8 mouse cellular contexts compared by ENCODE assay signal in genomic region chr9:21937711-21938175, GRCm38 (mm10). TPM values are rescaled to one million over a fixed set of nuclear protein-coding genes. Genes with fewer than 3 reads are reported as not detected.
DNase-seq lines count a peak whose midpoint lies in the region; ATAC-seq and TF ChIP-seq lines count a peak whose summit lies in the region.

No protein-coding gene starts in this region.

- intact Hi-C loops in left cerebral cortex, postnatal 10 days (cut with DNase I) = no loop called here

- no peaks in the 10 kb centered on the region for H3K27me3 ChIP-seq in hindbrain, embryonic 13.5 days
- H3K27me3 ChIP-seq in midbrain, embryonic 16.5 days (ENCODE audit: control insufficient read depth, insufficient read depth, low read depth, low read length) = no peaks in the 10 kb centered on the region

- H3K4me1 ChIP-seq in embryonic fibroblast, embryonic 13.5 days (ENCODE audit: control insufficient read depth, insufficient read depth, low read length) = peaks cover 3% of the 10 kb centered on the region
- peaks cover 28% of the 10 kb centered on the region for H3K4me1 ChIP-seq in hindbrain, embryonic 13.5 days (replicated peaks)
- peaks cover 23% of the 10 kb centered on the region for H3K4me1 ChIP-seq in midbrain, embryonic 16.5 days (ENCODE audit: control insufficient read depth, insufficient read depth, low read length)

- no peaks in the 10 kb centered on the region for H3K9me3 ChIP-seq in hindbrain, embryonic 13.5 days
- H3K9me3 ChIP-seq in midbrain, embryonic 16.5 days (replicated peaks; ENCODE audit: control insufficient read depth, low read length, poor library complexity, severe bottlenecking) = no peaks in the 10 kb centered on the region

- H3K36me3 ChIP-seq in hindbrain, embryonic 13.5 days = peaks cover 37% of the 10 kb centered on the region
- H3K36me3 ChIP-seq in midbrain, embryonic 16.5 days (ENCODE audit: control insufficient read depth, insufficient read depth, low read length) = peaks cover 7% of the 10 kb centered on the region

- peak; percentile 70 for DNase-seq in layer of hippocampus, adult 9-11 months
- no peak for DNase-seq in layer of hippocampus, postnatal 25 days (ENCODE audit: extremely low spot score in 1 of 2, low spot score in 1 of 2)
- DNase-seq in left cerebral cortex, postnatal 10 days (ENCODE audit: extremely low spot score in 1 of 2, low spot score in 2 of 2) = no peak
- DNase-seq in cerebellum, postnatal 36 days = no peak

- no peak for TF ChIP-seq CTCF in embryonic fibroblast, embryonic 13.5 days (IDR thresholded peaks at IDR 0.05; ENCODE audit: borderline replicate concordance, insufficient read depth, low read length)

- 78% methylated on average over 4 of the region's 4 CpGs for WGBS in hindbrain, embryonic 13.5 days
- 56% methylated on average over 4 of the region's 4 CpGs for WGBS in midbrain, embryonic 16.5 days

- ATAC-seq in hindbrain, embryonic 13.5 days (ENCODE audit: low FRiP score) = peak; percentile 15; the same call in 1 of the 2 replicates
- peak; percentile 47 for ATAC-seq in midbrain, embryonic 16.5 days
- no peak for ATAC-seq in granulocyte monocyte progenitor cell, adult 5-6 weeks (replicated peaks; ENCODE audit: poor library complexity, severe bottlenecking)

- H3K4me2 ChIP-seq in hindbrain, embryonic 13.5 days = peak overlapping the region; percentile 73
- H3K4me2 ChIP-seq in midbrain, embryonic 16.5 days (ENCODE audit: low read length) = peak overlapping the region; percentile 62

- no peak overlapping the region for H3K27ac ChIP-seq in embryonic fibroblast, embryonic 13.5 days (ENCODE audit: insufficient read depth, low read length)
- peak overlapping the region; percentile 90; the same call in 1 of the 2 replicates for H3K27ac ChIP-seq in hindbrain, embryonic 13.5 days
- 0 out of 2 replicates have a peak overlapping the region, but pooled peaks have one; percentile 35 for H3K27ac ChIP-seq in midbrain, embryonic 16.5 days (ENCODE audit: low read length)

- H3K9ac ChIP-seq in hindbrain, embryonic 13.5 days = peak overlapping the region; percentile 89
- peak overlapping the region; percentile 80; the same call in 1 of the 2 replicates for H3K9ac ChIP-seq in midbrain, embryonic 16.5 days (ENCODE audit: low read depth, low read length)

- H3K4me3 ChIP-seq in embryonic fibroblast, embryonic 13.5 days (ENCODE audit: insufficient read depth, low read length) = 0 out of 2 replicates have a peak overlapping the region, but pooled peaks have one; percentile 40
- H3K4me3 ChIP-seq in hindbrain, embryonic 13.5 days = peak overlapping the region; percentile 75
- H3K4me3 ChIP-seq in midbrain, embryonic 16.5 days (ENCODE audit: low read depth, low read length) = peak overlapping the region; percentile 58

- TF ChIP-seq POLR2A in embryonic fibroblast, embryonic 13.5 days (IDR thresholded peaks at IDR 0.05; ENCODE audit: low read depth, low read length) = no peak

RNA-seq across cellular contexts. Expression of gene Plppr2, which starts 0.9 kb away (rescaled TPM):
- 100 to 1,000 TPM; 334 to 345 TPM for total RNA-seq in layer of hippocampus, postnatal 25 days (2021)
- polyA plus RNA-seq in embryonic fibroblast, embryonic 13.5 days (2011; ENCODE audit: insufficient read length, low read depth, missing spikeins) = 13.1 and 14.9 TPM in 2 replicates
- polyA plus RNA-seq in hindbrain, embryonic 13.5 days (2015; fragmentation: Nextera tagmentation; extraction: Ambion mirVana) = 67.5 and 71.4 TPM in 2 replicates
- polyA plus RNA-seq in midbrain, embryonic 16.5 days (2015; fragmentation: Nextera tagmentation; extraction: Ambion mirVana) = 112 and 115 TPM in 2 replicates
- total RNA-seq in left cerebral cortex, postnatal 10 days (2021) = 100 to 1,000 TPM; 259 to 269 TPM
- 0.58 and 1.4 TPM in 2 replicates for total RNA-seq in granulocyte monocyte progenitor cell, adult 5-6 weeks (2014; fragmentation: Nextera tagmentation)
- total RNA-seq in granulocyte monocyte progenitor cell, adult 5-6 weeks (2017) = not detected in 2 replicates

RNA-seq across cellular contexts. Expression of gene Tmem205, which starts 10.4 kb away (rescaled TPM):
- 10 to 100 TPM; 40.2 to 45.0 TPM for total RNA-seq in layer of hippocampus, postnatal 25 days (2021)
- polyA plus RNA-seq in embryonic fibroblast, embryonic 13.5 days (2011; ENCODE audit: insufficient read length, low read depth, missing spikeins) = 21.0 and 25.4 TPM in 2 replicates
- 47.1 and 48.2 TPM in 2 replicates for polyA plus RNA-seq in hindbrain, embryonic 13.5 days (2015; fragmentation: Nextera tagmentation; extraction: Ambion mirVana)
- 45.5 and 47.2 TPM in 2 replicates for polyA plus RNA-seq in midbrain, embryonic 16.5 days (2015; fragmentation: Nextera tagmentation; extraction: Ambion mirVana)
- total RNA-seq in left cerebral cortex, postnatal 10 days (2021) = 10 to 100 TPM; 31.2 to 35.1 TPM
- total RNA-seq in granulocyte monocyte progenitor cell, adult 5-6 weeks (2014; fragmentation: Nextera tagmentation) = 40.4 and 75.8 TPM in 2 replicates
- 21.1 and 33.3 TPM in 2 replicates for total RNA-seq in granulocyte monocyte progenitor cell, adult 5-6 weeks (2017)

RNA-seq across cellular contexts. Expression of gene Ccdc159, which starts 10.5 kb away (rescaled TPM):
- total RNA-seq in layer of hippocampus, postnatal 25 days (2021) = 10 to 100 TPM; 13.2 to 18.5 TPM
- polyA plus RNA-seq in embryonic fibroblast, embryonic 13.5 days (2011; ENCODE audit: insufficient read length, low read depth, missing spikeins) = 5.6 and 6.2 TPM in 2 replicates
- polyA plus RNA-seq in hindbrain, embryonic 13.5 days (2015; fragmentation: Nextera tagmentation; extraction: Ambion mirVana) = 8.9 and 10.4 TPM in 2 replicates
- polyA plus RNA-seq in midbrain, embryonic 16.5 days (2015; fragmentation: Nextera tagmentation; extraction: Ambion mirVana) = 11.6 and 12.7 TPM in 2 replicates
- total RNA-seq in left cerebral cortex, postnatal 10 days (2021) = 10 to 100 TPM; 15.3 to 15.8 TPM
- total RNA-seq in granulocyte monocyte progenitor cell, adult 5-6 weeks (2014; fragmentation: Nextera tagmentation) = not detected in 2 replicates
- 0.69 TPM in 1 of 2 replicates, not detected in the other for total RNA-seq in granulocyte monocyte progenitor cell, adult 5-6 weeks (2017)

RNA-seq across cellular contexts. Expression of gene Swsap1, which starts 17.8 kb away (rescaled TPM):
- 10 to 100 TPM; 14.7 to 16.0 TPM for total RNA-seq in layer of hippocampus, postnatal 25 days (2021)
- 5.7 and 6.9 TPM in 2 replicates for polyA plus RNA-seq in embryonic fibroblast, embryonic 13.5 days (2011; ENCODE audit: insufficient read length, low read depth, missing spikeins)
- 9.1 and 9.7 TPM in 2 replicates for polyA plus RNA-seq in hindbrain, embryonic 13.5 days (2015; fragmentation: Nextera tagmentation; extraction: Ambion mirVana)
- polyA plus RNA-seq in midbrain, embryonic 16.5 days (2015; fragmentation: Nextera tagmentation; extraction: Ambion mirVana) = 9.5 and 10.5 TPM in 2 replicates
- 10 to 100 TPM; 12.6 to 14.9 TPM for total RNA-seq in left cerebral cortex, postnatal 10 days (2021)
- 7.8 and 9.9 TPM in 2 replicates for total RNA-seq in granulocyte monocyte progenitor cell, adult 5-6 weeks (2014; fragmentation: Nextera tagmentation)
- 7.6 and 8.2 TPM in 2 replicates for total RNA-seq in granulocyte monocyte progenitor cell, adult 5-6 weeks (2017)

RNA-seq across cellular contexts. Expression of gene Rab3d, which starts 19.8 kb away (rescaled TPM):
- 10 to 100 TPM; 19.5 to 24.0 TPM for total RNA-seq in layer of hippocampus, postnatal 25 days (2021)
- polyA plus RNA-seq in embryonic fibroblast, embryonic 13.5 days (2011; ENCODE audit: insufficient read length, low read depth, missing spikeins) = 6.7 and 13.5 TPM in 2 replicates
- polyA plus RNA-seq in hindbrain, embryonic 13.5 days (2015; fragmentation: Nextera tagmentation; extraction: Ambion mirVana) = 15.9 and 18.5 TPM in 2 replicates
- 16.1 and 19.9 TPM in 2 replicates for polyA plus RNA-seq in midbrain, embryonic 16.5 days (2015; fragmentation: Nextera tagmentation; extraction: Ambion mirVana)
- 10 to 100 TPM; 22.0 to 25.0 TPM for total RNA-seq in left cerebral cortex, postnatal 10 days (2021)
- 22.5 and 33.1 TPM in 2 replicates for total RNA-seq in granulocyte monocyte progenitor cell, adult 5-6 weeks (2014; fragmentation: Nextera tagmentation)
- total RNA-seq in granulocyte monocyte progenitor cell, adult 5-6 weeks (2017) = 44.0 and 51.7 TPM in 2 replicates

Comparison
In these comparisons a context has a peak if more than half of its experiments do, and no peak if none do; other contexts are left out.
1. RNA of gene Plppr2, which starts 0.9 kb away (total RNA-seq): 334 to 345 TPM in layer of hippocampus, postnatal 25 days and 259 to 269 TPM in left cerebral cortex, postnatal 10 days; 0.58 to 1.4 TPM in granulocyte monocyte progenitor cell, adult 5-6 weeks; every median in the first group is over 100 times any median in the second.
2. RNA of gene Ccdc159, which starts 10.5 kb away (total RNA-seq): 13.2 to 18.5 TPM in layer of hippocampus, postnatal 25 days and 15.3 to 15.8 TPM in left cerebral cortex, postnatal 10 days; 0.69 TPM in granulocyte monocyte progenitor cell, adult 5-6 weeks; every median in the first group is over 4 times any median in the second.
3. Peak in every context shown above with its lines, with median percentiles within 50 percentile points of each other: H3K4me3 ChIP-seq.